Mouse (Mus musculus) forebrain, postnatal 0 days (tissue): ENCODE data around the gene Klhl22. TPM values are rescaled to one million over a fixed set of nuclear protein-coding genes. Genes with fewer than 3 reads are reported as not detected.
A peak's percentile ranks its signal among the peaks of the same experiment; 100 is the strongest.

Source experiments
- ATAC-seq: fragments of 200-750 bp; cut with Nextera tagmentation; 2 replicates; pipeline ENCODE4 v1.8.0; 2017; ENCODE audit warnings: mild to moderate bottlenecking, moderate library complexity
- DNase-seq: peaks from one replicate; pipeline ENCODE4 v3.0.0-alpha.2; 2015
- H3K27ac ChIP-seq: fragments of 300-500 bp; sonication (generic); 2 replicates; pipeline ENCODE4 v1.5.1; 2014; ENCODE audit warnings: low read depth, mild to moderate bottlenecking, antibody characterized with exemption, low read length, moderate library complexity, mixed read lengths
- H3K27me3 ChIP-seq: fragments of 300-500 bp; sonication (generic); 2 replicates; pipeline ENCODE4 v1.6.1; 2014; ENCODE audit warnings: mild to moderate bottlenecking, low read length, mixed read lengths; ENCODE audit not compliant: insufficient read depth
- H3K36me3 ChIP-seq: fragments of 300-500 bp; sonication (generic); 2 replicates; pipeline ENCODE4 v1.6.1; 2014; ENCODE audit warnings: mild to moderate bottlenecking, moderate library complexity; ENCODE audit not compliant: insufficient read depth
- H3K4me1 ChIP-seq: fragments of 300-500 bp; sonication (generic); 2 replicates; pipeline ENCODE4 v1.6.1; 2014; ENCODE audit warnings: antibody characterized with exemption; ENCODE audit not compliant: insufficient read depth
- H3K4me2 ChIP-seq: fragments of 300-500 bp; sonication (generic); 2 replicates; pipeline ENCODE4 v1.6.1; 2014; ENCODE audit warnings: low read depth, mild to moderate bottlenecking, moderate library complexity
- H3K4me3 ChIP-seq: fragments of 300-500 bp; sonication (generic); 2 replicates; pipeline ENCODE4 v1.5.1; 2014; ENCODE audit warnings: low read depth, low read length, mixed read lengths
- H3K9ac ChIP-seq: fragments of 300-500 bp; sonication (generic); 2 replicates; pipeline ENCODE4 v1.6.1; 2014; ENCODE audit warnings: mild to moderate bottlenecking
- H3K9me3 ChIP-seq: fragments of 300-500 bp; sonication (generic); 2 replicates; pipeline ENCODE4 v1.6.1; 2016; ENCODE audit warnings: low read length
- CTCF ChIP-seq: sonication (generic); IDR thresholded peaks from 2 replicates; pipeline ENCODE4 v1.5.1; 2016; ENCODE audit warnings: antibody characterized with exemption, control low read depth, low read depth
- WGBS: fragments of 180-500 bp; shearing (Covaris S2); extraction: QIAGEN DNeasy Blood & Tissue Kit; methylation state at CpG from one replicate; pipeline ENCODE4 v1.1.7; 2014; 5-methylcytosine and 5-hydroxymethylcytosine counted together
- polyA plus RNA-seq: library from polyadenylated mRNA; unstranded; fragments of >200 nt; fragmentation: Nextera tagmentation; extraction: Ambion mirVana; gene quantifications from 2 replicates; pipeline ENCODE4 v1.2.1, GENCODE M21; 2015
- total RNA-seq: library from RNA; depleted of rRNA; stranded (reverse); fragments of >200 nt; gene quantifications from 2 replicates; pipeline ENCODE4 v1.2.3, GENCODE M21; 2014; rRNA removed

The Klhl22 gene
- total RNA-seq (117 and 162 TPM in 2 replicates), polyA plus RNA-seq (69.6 and 73.8 TPM in 2 replicates)

DNA sequence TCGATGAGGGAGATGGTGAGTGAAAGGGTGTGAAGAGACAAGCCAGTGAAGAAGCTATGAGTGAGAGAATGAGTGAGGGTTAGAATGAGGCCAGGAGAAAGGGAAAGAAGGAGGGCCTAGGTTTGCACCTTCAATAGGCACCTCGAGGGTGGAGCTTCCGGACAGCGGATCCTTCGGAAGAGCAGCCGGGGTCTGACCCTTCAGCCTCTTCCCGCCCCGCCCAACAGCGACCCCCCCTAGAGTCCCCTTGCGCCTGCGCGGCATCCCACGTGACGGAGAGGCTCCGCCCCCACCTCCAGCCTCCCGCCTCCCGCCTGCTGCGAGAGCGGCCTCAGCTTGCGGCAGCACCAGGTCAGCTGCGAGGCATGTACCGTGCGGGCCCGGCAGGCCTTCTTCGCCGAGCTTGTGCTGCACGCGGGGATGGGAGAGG is at the start of gene Klhl22:
Gene Klhl22, plus strand, starts transcription at position 275 of the 430 bp plus-strand sequence.
- under 1% methylated on average over 26 of the region's 28 CpGs for WGBS

DNA sequence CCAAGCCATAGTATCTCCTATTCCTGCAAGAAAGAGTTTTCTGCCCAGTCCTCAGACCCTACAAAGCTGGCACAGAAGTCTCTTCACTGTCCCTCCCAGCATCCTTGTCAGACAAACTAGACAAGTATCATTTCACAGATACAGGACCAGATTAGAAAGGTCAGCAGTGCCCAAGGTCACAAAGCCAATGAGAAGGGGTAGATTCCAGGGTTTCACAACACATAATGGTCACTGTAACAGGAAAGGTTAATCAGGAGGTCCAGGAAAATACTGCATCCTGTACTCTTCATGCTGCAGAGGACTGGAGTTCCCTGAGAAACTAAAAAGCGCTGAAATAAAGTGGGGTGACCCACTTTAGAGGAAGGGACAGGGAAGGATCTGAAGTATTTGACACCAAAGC is 41.6 kb upstream of the Klhl22 start:
- WGBS: 89% methylated on average over 1 of the region's 1 CpGs
- Histone ChIP-seq H3K9me3 (no peaks in the 10 kb centered on the region), H3K27ac (no peak overlapping the region), H3K9ac (no peak overlapping the region), H3K36me3 (no peaks in the 10 kb centered on the region), H3K27me3 (no peaks in the 10 kb centered on the region), H3K4me2 (no peak overlapping the region), H3K4me1 (peaks cover 7% of the 10 kb centered on the region), H3K4me3 (no peak overlapping the region)
- no peak for TF ChIP-seq CTCF
- ATAC-seq: no peak
- DNase-seq: no peak

More for the DNA sequence above, at the start of gene Klhl22:
- H3K27ac ChIP-seq: peak within 1 kb of the TSS; percentile 82
- DNase-seq (peak; percentile 95), ATAC-seq (peak; percentile 95)
- no peaks in the 10 kb centered on the region for H3K36me3 ChIP-seq
- TF ChIP-seq CTCF: 0 out of 2 replicates have a peak, but pooled peaks have one; percentile 10
- H3K9me3 ChIP-seq: no peaks in the 10 kb centered on the region
- peak within 1 kb of the TSS; percentile 83 for H3K9ac ChIP-seq
- peak within 1 kb of the TSS; percentile 85 for H3K4me2 ChIP-seq
- H3K27me3 ChIP-seq: no peaks in the 10 kb centered on the region
- peaks cover 13% of the 10 kb centered on the region for H3K4me1 ChIP-seq
- H3K4me3 ChIP-seq: peak within 1 kb of the TSS; percentile 81

DNA sequence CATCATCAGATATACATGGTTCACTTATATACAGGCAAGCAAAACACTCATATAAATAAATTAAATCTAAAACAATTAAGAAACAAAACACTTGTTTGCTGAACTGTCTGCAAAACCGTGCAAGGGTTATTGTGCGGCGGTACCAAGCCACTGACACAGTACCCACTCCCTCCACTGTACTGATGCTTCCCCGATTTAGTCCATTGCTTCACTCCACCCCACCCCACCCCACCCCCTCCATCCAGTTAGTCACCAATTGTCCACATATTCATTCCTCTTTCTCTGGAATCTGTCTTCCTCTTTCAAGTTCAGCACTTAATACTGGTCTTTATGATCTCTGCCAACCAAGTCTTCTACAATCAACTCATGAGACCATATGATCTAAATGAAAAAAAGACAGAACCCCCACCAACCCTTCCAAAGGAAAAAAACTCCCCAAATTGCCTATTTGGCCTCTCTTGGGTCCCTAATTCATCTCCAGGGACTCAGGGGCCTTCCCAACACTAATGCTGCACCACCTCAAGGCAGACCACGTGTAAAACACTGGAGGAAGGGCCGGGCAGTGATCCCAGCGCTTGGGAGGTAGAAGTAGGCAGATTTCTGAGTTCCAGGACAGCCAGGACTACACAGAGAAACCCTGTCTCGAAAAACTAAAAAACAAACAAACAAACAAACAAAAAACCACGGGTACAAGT is 38.2 kb upstream of the Klhl22 start:
- Histone ChIP-seq H3K36me3 (no peaks in the 10 kb centered on the region), H3K4me2 (peak overlapping the region; percentile 90), H3K4me3 (peak overlapping the region; percentile 94), H3K9ac (peak overlapping the region; percentile 87), H3K4me1 (peaks cover 7% of the 10 kb centered on the region), H3K9me3 (no peaks in the 10 kb centered on the region), H3K27me3 (no peaks in the 10 kb centered on the region), H3K27ac (no peak overlapping the region)
- WGBS: 76% methylated on average over 9 of the region's 9 CpGs
- ATAC-seq: no peak
- DNase-seq: no peak
- no peak for TF ChIP-seq CTCF

DNA sequence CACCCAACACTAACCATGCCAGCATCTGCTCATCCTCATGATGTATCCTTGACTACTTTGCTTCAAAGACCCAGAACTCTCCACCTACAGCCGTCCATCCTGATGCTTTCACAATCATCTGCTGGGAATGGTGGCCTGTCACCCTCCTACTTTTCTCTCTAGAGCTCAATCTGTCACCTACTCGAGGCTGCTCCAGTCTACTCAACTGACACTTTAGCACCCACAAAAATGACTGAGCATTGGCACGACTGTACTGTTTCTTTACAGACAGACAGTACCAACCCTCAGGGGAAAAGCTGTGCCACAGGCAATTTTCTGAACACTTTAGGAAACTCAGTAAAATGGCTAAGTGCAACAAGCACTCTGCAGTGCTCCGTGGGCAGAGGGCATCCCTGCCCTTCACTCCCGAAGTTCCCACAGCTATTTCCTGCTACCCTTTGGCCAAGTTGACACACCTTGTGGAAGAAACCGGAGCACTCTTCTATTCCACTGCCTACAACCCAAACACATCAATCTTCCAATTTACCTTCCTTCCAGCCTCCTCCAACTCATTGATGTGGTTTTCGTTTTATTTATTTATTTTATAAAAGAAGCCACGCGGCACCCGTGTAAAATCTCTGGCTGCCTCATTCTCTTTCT is 37.5 kb upstream of the Klhl22 start:
- WGBS: 7% methylated on average over 10 of the region's 10 CpGs
- ATAC-seq: no peak
- H3K27ac ChIP-seq: peak overlapping the region; percentile 76

DNA sequence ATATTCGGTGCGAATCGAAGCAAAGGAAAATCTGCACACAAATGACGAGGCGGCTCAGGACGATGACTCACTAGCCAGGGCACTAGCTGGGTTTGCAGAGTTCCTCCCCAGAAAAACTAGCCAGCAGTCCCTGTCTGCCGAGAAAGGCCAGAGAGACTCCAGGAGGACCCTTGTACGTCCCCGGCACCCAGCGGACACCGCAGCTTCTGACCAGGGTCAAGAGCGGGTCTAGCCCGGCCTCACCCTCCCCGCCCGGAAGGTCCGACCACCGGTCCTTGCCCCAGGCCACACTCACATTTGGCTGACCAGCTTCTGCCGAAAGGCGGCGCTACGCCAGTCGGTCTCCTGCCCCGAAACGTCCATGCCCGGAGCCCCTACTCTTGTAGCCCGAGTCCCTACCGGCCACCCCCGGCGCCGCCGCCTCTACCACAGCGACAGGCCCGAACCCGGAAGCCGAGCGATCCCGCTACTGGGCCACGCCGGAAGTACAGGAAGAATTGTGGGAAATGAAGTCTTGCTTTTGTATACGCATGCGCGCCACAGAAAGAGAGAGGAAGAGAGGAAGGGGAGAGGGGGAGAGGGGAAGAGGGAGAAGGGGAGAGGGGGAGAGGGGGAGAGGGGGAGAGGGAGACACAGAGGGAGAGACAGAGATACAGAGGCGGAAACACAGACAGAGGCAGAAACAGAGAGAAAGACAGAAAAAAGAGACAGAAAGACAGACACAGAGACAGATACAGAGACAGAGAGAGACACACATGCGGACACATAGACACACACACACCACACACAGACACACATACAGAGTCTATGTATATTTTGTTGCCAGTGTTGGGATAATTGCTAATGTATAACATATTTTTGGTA is 36.7 kb upstream of the Klhl22 start:
- Histone ChIP-seq H3K9me3 (no peaks in the 10 kb centered on the region), H3K4me1 (peaks cover 7% of the 10 kb centered on the region), H3K9ac (peak overlapping the region; percentile 87), H3K36me3 (no peaks in the 10 kb centered on the region), H3K4me3 (peak overlapping the region; percentile 94), H3K27me3 (no peaks in the 10 kb centered on the region), H3K4me2 (peak overlapping the region; percentile 90), H3K27ac (peak overlapping the region; percentile 76)
- 2% methylated on average over 44 of the region's 44 CpGs for WGBS
- peak; percentile 63 for TF ChIP-seq CTCF
- DNase-seq: peak; percentile 93
- ATAC-seq: peak; percentile 95

More for the DNA sequence above, 37.5 kb upstream of the Klhl22 start:
- H3K4me1 ChIP-seq: peaks cover 7% of the 10 kb centered on the region
- no peaks in the 10 kb centered on the region for H3K9me3 ChIP-seq
- DNase-seq: no peak
- no peak for TF ChIP-seq CTCF
- H3K36me3 ChIP-seq: no peaks in the 10 kb centered on the region
- H3K27me3 ChIP-seq: no peaks in the 10 kb centered on the region
- H3K4me3 ChIP-seq: peak overlapping the region; percentile 94
- peak overlapping the region; percentile 90 for H3K4me2 ChIP-seq
- peak overlapping the region; percentile 87 for H3K9ac ChIP-seq

DNA sequence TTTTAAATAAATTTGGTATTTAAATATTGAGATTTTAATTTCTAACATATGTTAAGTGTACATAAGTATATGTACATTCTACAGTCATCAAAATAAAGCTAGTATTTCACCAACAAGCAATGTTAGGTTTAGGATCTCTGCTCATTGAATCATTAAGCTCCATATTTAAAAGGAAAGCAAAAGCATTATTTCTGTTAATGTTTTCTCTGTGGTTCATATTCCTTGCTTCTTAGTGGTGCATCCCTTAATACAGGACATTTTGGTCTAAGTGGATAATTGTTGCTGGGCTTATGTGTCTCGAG is 36.1 kb upstream of the Klhl22 start:
- H3K27me3 ChIP-seq: no peaks in the 10 kb centered on the region
- no peaks in the 10 kb centered on the region for H3K9me3 ChIP-seq
- peaks cover 7% of the 10 kb centered on the region for H3K4me1 ChIP-seq
- H3K4me2 ChIP-seq: peak overlapping the region; percentile 90
- H3K27ac ChIP-seq: no peak overlapping the region
- H3K4me3 ChIP-seq: no peak overlapping the region
- WGBS: 94% methylated on average over 1 of the region's 1 CpGs
- ATAC-seq: no peak
- H3K36me3 ChIP-seq: no peaks in the 10 kb centered on the region
- TF ChIP-seq CTCF: no peak
- no peak overlapping the region for H3K9ac ChIP-seq
- no peak for DNase-seq
